8 mouse cellular contexts compared by ENCODE assay signal in the genomic region with DNA sequence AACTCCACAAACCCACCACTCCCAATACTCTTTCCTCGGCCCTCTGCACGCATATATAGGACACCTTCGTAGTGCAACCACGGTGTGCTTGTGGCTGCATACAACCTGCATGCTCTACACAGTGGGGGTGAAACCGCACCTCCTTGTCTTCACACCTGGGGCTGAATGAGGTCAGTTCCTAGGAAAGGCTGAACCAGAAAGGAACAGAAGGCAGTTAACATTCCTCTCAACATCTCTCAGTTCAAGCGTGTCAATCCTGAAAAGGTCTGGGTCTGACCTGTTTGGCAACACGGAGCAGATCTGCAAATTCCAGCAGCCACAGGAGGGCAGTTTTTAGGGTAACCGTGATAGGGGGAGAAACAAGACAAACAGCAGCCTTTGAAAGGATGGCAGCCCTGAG. TPM values are rescaled to one million over a fixed set of nuclear protein-coding genes. Genes with fewer than 3 reads are reported as not detected.
DNase-seq lines count a peak whose midpoint lies in the region; ATAC-seq and TF ChIP-seq lines count a peak whose summit lies in the region.

No protein-coding gene starts in this region.

- no peak overlapping the region for H3K9ac ChIP-seq in liver, embryonic 11.5 days (ENCODE audit: low read depth, low read length)
- H3K9ac ChIP-seq in liver, embryonic 12.5 days = no peak overlapping the region
- H3K9ac ChIP-seq in hindbrain, embryonic 12.5 days = no peak overlapping the region
- no peak overlapping the region for H3K9ac ChIP-seq in forebrain, embryonic 11.5 days (ENCODE audit: low read length)

- no peak overlapping the region for H3K4me2 ChIP-seq in liver, embryonic 11.5 days
- no peak overlapping the region for H3K4me2 ChIP-seq in liver, embryonic 12.5 days
- no peak overlapping the region for H3K4me2 ChIP-seq in hindbrain, embryonic 12.5 days (replicated peaks)
- H3K4me2 ChIP-seq in forebrain, embryonic 11.5 days (ENCODE audit: low read depth, low read length, severe bottlenecking) = no peak overlapping the region

- WGBS in liver, embryonic 11.5 days = 75% methylated on average over 8 of the region's 8 CpGs
- 69% methylated on average over 8 of the region's 8 CpGs for WGBS in liver, embryonic 12.5 days (ENCODE audit: insufficient replicate concordance)
- WGBS in hindbrain, embryonic 12.5 days = 70% methylated on average over 8 of the region's 8 CpGs
- WGBS in forebrain, embryonic 11.5 days = 87% methylated on average over 8 of the region's 8 CpGs

- ATAC-seq in liver, embryonic 11.5 days (replicated peaks; ENCODE audit: low FRiP score) = no peak
- ATAC-seq in liver, embryonic 12.5 days = no peak
- no peak for ATAC-seq in hindbrain, embryonic 12.5 days (ENCODE audit: low FRiP score)
- no peak for ATAC-seq in forebrain, embryonic 11.5 days (replicated peaks; ENCODE audit: low FRiP score)

- no peaks in the 10 kb centered on the region for H3K27me3 ChIP-seq in liver, embryonic 11.5 days (replicated peaks; ENCODE audit: control insufficient read depth, insufficient read depth, low read length)
- 0 out of 2 replicates have a peak, but pooled peaks cover 4% of the 10 kb centered on the region for H3K27me3 ChIP-seq in liver, embryonic 12.5 days (replicated peaks)
- H3K27me3 ChIP-seq in hindbrain, embryonic 12.5 days = peaks cover 4% of the 10 kb centered on the region; the same call in 1 of the 2 replicates
- no peaks in the 10 kb centered on the region for H3K27me3 ChIP-seq in forebrain, embryonic 11.5 days (ENCODE audit: control insufficient read depth, insufficient read depth, low read length)

- no peak for DNase-seq in gastrocnemius, adult 2 months
- DNase-seq in gastrocnemius, postnatal 14 days = no peak
- no peak for DNase-seq in liver, embryonic 11.5 days (ENCODE audit: low spot score)
- peak; percentile 31 for DNase-seq in naive thymus-derived CD4-positive, alpha-beta T cell, adult 2 months (ENCODE audit: low read depth)
- DNase-seq in forebrain, embryonic 11.5 days (ENCODE audit: low spot score) = no peak
- no peak for DNase-seq in ovary, postnatal 36 days (ENCODE audit: low spot score)

- peaks cover 2% of the 10 kb centered on the region; the same call in 1 of the 2 replicates for H3K9me3 ChIP-seq in liver, embryonic 11.5 days (ENCODE audit: control insufficient read depth, low read length)
- peaks cover 19% of the 10 kb centered on the region for H3K9me3 ChIP-seq in liver, embryonic 12.5 days (replicated peaks)
- H3K9me3 ChIP-seq in hindbrain, embryonic 12.5 days (replicated peaks) = peaks cover 5% of the 10 kb centered on the region; the same call in 1 of the 2 replicates
- no peaks in the 10 kb centered on the region for H3K9me3 ChIP-seq in forebrain, embryonic 11.5 days (ENCODE audit: control insufficient read depth, low read length)

- TF ChIP-seq CTCF in gastrocnemius, adult 2 months (IDR thresholded peaks at IDR 0.05) = no peak

- H3K36me3 ChIP-seq in liver, embryonic 11.5 days (ENCODE audit: control insufficient read depth, insufficient read depth, low read length) = peaks cover 2% of the 10 kb centered on the region; the same call in 1 of the 2 replicates
- H3K36me3 ChIP-seq in liver, embryonic 12.5 days = peaks cover 13% of the 10 kb centered on the region; the same call in 1 of the 2 replicates
- no peaks in the 10 kb centered on the region for H3K36me3 ChIP-seq in hindbrain, embryonic 12.5 days
- no peaks in the 10 kb centered on the region for H3K36me3 ChIP-seq in forebrain, embryonic 11.5 days (ENCODE audit: control insufficient read depth, insufficient read depth, low read length)

- intact Hi-C loops in gastrocnemius, adult 2 months (cut with DNase I) = no loop called here
- intact Hi-C loops in gastrocnemius, postnatal 14 days (cut with DNase I; ENCODE audit: low total_unique reads) = no loop called here

- peaks cover 16% of the 10 kb centered on the region for H3K4me1 ChIP-seq in liver, embryonic 11.5 days (replicated peaks; ENCODE audit: control insufficient read depth, insufficient read depth, low read length)
- H3K4me1 ChIP-seq in liver, embryonic 12.5 days = peaks cover 19% of the 10 kb centered on the region
- H3K4me1 ChIP-seq in hindbrain, embryonic 12.5 days = peaks cover 28% of the 10 kb centered on the region
- peaks cover 3% of the 10 kb centered on the region; the same call in 1 of the 2 replicates for H3K4me1 ChIP-seq in forebrain, embryonic 11.5 days (replicated peaks; ENCODE audit: control insufficient read depth, insufficient read depth, low read length)

- peak overlapping the region; percentile 49; the same call in 1 of the 2 replicates for H3K27ac ChIP-seq in gastrocnemius, adult 2 months
- H3K27ac ChIP-seq in liver, embryonic 11.5 days (ENCODE audit: low read depth, low read length) = peak overlapping the region; percentile 36; the same call in 1 of the 2 replicates
- no peak overlapping the region for H3K27ac ChIP-seq in liver, embryonic 12.5 days
- peak overlapping the region; percentile 58; the same call in 1 of the 2 replicates for H3K27ac ChIP-seq in hindbrain, embryonic 12.5 days
- H3K27ac ChIP-seq in forebrain, embryonic 11.5 days (ENCODE audit: low read depth, low read length) = no peak overlapping the region

- H3K4me3 ChIP-seq in gastrocnemius, adult 2 months = no peak overlapping the region
- H3K4me3 ChIP-seq in liver, embryonic 11.5 days (ENCODE audit: low read depth, low read length) = no peak overlapping the region
- no peak overlapping the region for H3K4me3 ChIP-seq in liver, embryonic 12.5 days
- no peak overlapping the region for H3K4me3 ChIP-seq in hindbrain, embryonic 12.5 days
- no peak overlapping the region for H3K4me3 ChIP-seq in forebrain, embryonic 11.5 days (ENCODE audit: low read depth, low read length)

RNA-seq across cellular contexts. Expression of a gene that starts 21.7 kb away (rescaled TPM):
- 1 to 10 TPM; 2.9 to 4.2 TPM for total RNA-seq in gastrocnemius, adult 2 months (2021)
- 1 to 10 TPM; 7.9 to 9.5 TPM for total RNA-seq in gastrocnemius, postnatal 14 days (2021)
- polyA plus RNA-seq in liver, embryonic 11.5 days (2014; fragmentation: Nextera tagmentation; extraction: Ambion mirVana) = 3.9 and 4.1 TPM in 2 replicates
- polyA plus RNA-seq in liver, embryonic 12.5 days (2016; fragmentation: Nextera tagmentation; extraction: Ambion mirVana) = 3.2 and 3.5 TPM in 2 replicates
- polyA plus RNA-seq in hindbrain, embryonic 12.5 days (2016; fragmentation: Nextera tagmentation; extraction: Ambion mirVana) = 6.4 and 7.4 TPM in 2 replicates
- polyA plus RNA-seq in forebrain, embryonic 11.5 days (2014; fragmentation: Nextera tagmentation; extraction: Ambion mirVana) = 5.2 and 5.3 TPM in 2 replicates

Comparison
In these comparisons a context has a peak if more than half of its experiments do, and no peak if none do; other contexts are left out.
1. H3K27ac ChIP-seq: peak in gastrocnemius, adult 2 months (single experiment), liver, embryonic 11.5 days (single experiment) and hindbrain, embryonic 12.5 days (single experiment); none in liver, embryonic 12.5 days (single experiment) and forebrain, embryonic 11.5 days (single experiment).